Mouse (Mus musculus) CH12.LX (cell line): ENCODE data around the gene Tubb5. TPM values are rescaled to one million over a fixed set of nuclear protein-coding genes. Genes with fewer than 3 reads are reported as not detected.

ENCODE experiments used
- DNase-seq: peaks from one replicate; pipeline ENCODE4 v3.0.0-alpha.2; 2013; ENCODE audit errors: extremely low read depth
- H3K27ac ChIP-seq: 2 replicates; pipeline ENCODE4 v1.5.1; 2012; ENCODE audit warnings: low read depth, mild to moderate bottlenecking, control low read depth, moderate library complexity; ENCODE audit not compliant: insufficient read depth
- H3K27me3 ChIP-seq: replicated peaks from 2 replicates; pipeline ENCODE3; 2012; ENCODE audit warnings: inconsistent platforms
- H3K36me3 ChIP-seq, 2 experiments: replicated peaks in 1 of 2; 2 replicates each; pipeline versions ENCODE3 to v1.6.1; 2012; ENCODE audit warnings: inconsistent platforms in 1 of 2, low read length in 1 of 2, mild to moderate bottlenecking in 1 of 2, mixed read lengths in 1 of 2, moderate library complexity in 1 of 2; ENCODE audit not compliant: control insufficient read depth in 1 of 2, insufficient read depth in 1 of 2
- H3K4me1 ChIP-seq, 2 experiments: 2 replicates each; pipeline ENCODE4 v1.6.1; 2012; ENCODE audit warnings: inconsistent platforms in 1 of 2, moderate library complexity in 1 of 2; ENCODE audit not compliant: insufficient read depth in 2 of 2, control insufficient read depth in 1 of 2
- H3K4me2 ChIP-seq: 2 replicates; pipeline ENCODE4 v1.6.1; 2012; ENCODE audit warnings: low read depth, mild to moderate bottlenecking, control low read depth; ENCODE audit not compliant: poor library complexity, insufficient read depth, severe bottlenecking
- H3K4me3 ChIP-seq, 3 experiments: fragments of 150-350 bp in 1 of 3; sonication (generic) in 1 of 3; replicated peaks in 1 of 3; 2 replicates each; pipeline versions ENCODE3 to v1.5.1; 2011 to 2012; ENCODE audit warnings: low read depth in 2 of 3, low read length in 2 of 3, mild to moderate bottlenecking in 2 of 3, moderate library complexity in 2 of 3, control low read depth in 1 of 3, improper control_type of control experiment in 1 of 3, inconsistent platforms in 1 of 3, mixed read lengths in 1 of 3; ENCODE audit not compliant: poor library complexity in 1 of 3
- H3K79me2 ChIP-seq: replicated peaks from 2 replicates; pipeline ENCODE4 v1.6.1; 2012; ENCODE audit warnings: mild to moderate bottlenecking, moderate library complexity; ENCODE audit not compliant: control insufficient read depth, poor library complexity, insufficient read depth, severe bottlenecking; ENCODE audit errors: extremely low read depth
- H3K9ac ChIP-seq: 2 replicates; pipeline ENCODE4 v1.6.1; 2012; ENCODE audit warnings: low read depth, mild to moderate bottlenecking, control low read depth, moderate library complexity; ENCODE audit not compliant: insufficient read depth
- H3K9me3 ChIP-seq: replicated peaks from 2 replicates; pipeline ENCODE3; 2012; ENCODE audit warnings: low read length, inconsistent platforms, mixed read lengths
- BHLHE40 ChIP-seq: IDR thresholded peaks from 2 replicates; pipeline ENCODE4 v1.6.1; 2011; ENCODE audit warnings: mild to moderate bottlenecking, low read depth, low read length, improper control_type of control experiment
- CTCF ChIP-seq, 2 experiments: IDR thresholded peaks in 1 of 2; conservative IDR thresholded peaks in 1 of 2; 2 replicates each; pipeline ENCODE4 v1.5.1; 2011 to 2012; ENCODE audit warnings: low read depth in 2 of 2, low read length in 2 of 2, improper control_type of control experiment in 1 of 2, inconsistent platforms in 1 of 2, mild to moderate bottlenecking in 1 of 2, moderate library complexity in 1 of 2
- EP300 ChIP-seq: IDR thresholded peaks from 2 replicates; pipeline ENCODE4 v1.6.1; 2011; ENCODE audit warnings: low read length, improper control_type of control experiment
- ETS1 ChIP-seq: conservative IDR thresholded peaks from 2 replicates; pipeline ENCODE4 v1.6.1; 2012; ENCODE audit warnings: low read depth, mild to moderate bottlenecking, inconsistent platforms, low read length, improper control_type of control experiment, moderate library complexity
- IRF4 ChIP-seq: IDR thresholded peaks from 2 replicates; pipeline ENCODE4 v1.6.1; 2014; ENCODE audit warnings: low read depth, mild to moderate bottlenecking, inconsistent platforms, low read length, improper control_type of control experiment
- JUND ChIP-seq: conservative IDR thresholded peaks from 2 replicates; pipeline ENCODE4 v1.6.1; 2011; ENCODE audit warnings: low read depth, low read length, improper control_type of control experiment
- KAT2A ChIP-seq: IDR thresholded peaks from 2 replicates; pipeline ENCODE4 v1.6.1; 2012; ENCODE audit warnings: low read length, improper control_type of control experiment, inconsistent platforms; ENCODE audit not compliant: insufficient replicate concordance
- MAZ ChIP-seq: IDR thresholded peaks from 2 replicates; pipeline ENCODE4 v1.6.1; 2012; ENCODE audit warnings: low read depth, mild to moderate bottlenecking, inconsistent platforms, low read length, improper control_type of control experiment, moderate library complexity
- MEF2A ChIP-seq: IDR thresholded peaks from 2 replicates; pipeline ENCODE4 v1.6.1; 2014; ENCODE audit warnings: low read depth, mild to moderate bottlenecking, inconsistent platforms, low read length, improper control_type of control experiment, borderline replicate concordance
- MXI1 ChIP-seq: IDR thresholded peaks from 2 replicates; pipeline ENCODE4 v1.6.1; 2011; ENCODE audit warnings: mild to moderate bottlenecking, low read depth, low read length, improper control_type of control experiment
- MYC ChIP-seq: IDR thresholded peaks from 2 replicates; pipeline ENCODE4 v1.6.1; 2011; ENCODE audit warnings: low read depth, mild to moderate bottlenecking, improper control_type of control experiment, low read length
- PAX5 ChIP-seq: IDR thresholded peaks from 2 replicates; pipeline ENCODE4 v1.6.1; 2012; ENCODE audit warnings: low read length, inconsistent platforms, mixed read lengths
- POLR2AphosphoS2 ChIP-seq: IDR thresholded peaks from 2 replicates; pipeline ENCODE4 v1.6.1; 2011; ENCODE audit warnings: low read depth, low read length, improper control_type of control experiment
- RCOR1 ChIP-seq: conservative IDR thresholded peaks from 2 replicates; pipeline ENCODE4 v1.6.1; 2012; ENCODE audit warnings: low read depth, mild to moderate bottlenecking, inconsistent platforms, low read length, improper control_type of control experiment
- SIN3A ChIP-seq: IDR thresholded peaks from 2 replicates; pipeline ENCODE4 v1.6.1; 2012; ENCODE audit warnings: low read length, improper control_type of control experiment, inconsistent platforms
- UBTF ChIP-seq: IDR thresholded peaks from 2 replicates; pipeline ENCODE4 v1.6.1; 2012; ENCODE audit warnings: low read depth, mild to moderate bottlenecking, inconsistent platforms, low read length, improper control_type of control experiment, moderate library complexity
- USF1 ChIP-seq: IDR thresholded peaks from 2 replicates; pipeline ENCODE4 v1.6.1; 2014; ENCODE audit warnings: low read depth, mild to moderate bottlenecking, inconsistent platforms, low read length, improper control_type of control experiment
- USF2 ChIP-seq: conservative IDR thresholded peaks from 2 replicates; pipeline ENCODE4 v1.6.1; 2011; ENCODE audit warnings: low read depth, low read length, improper control_type of control experiment
- ZC3H11A ChIP-seq: IDR thresholded peaks from 2 replicates; pipeline ENCODE4 v1.6.1; 2012; ENCODE audit warnings: low read depth, mild to moderate bottlenecking, inconsistent platforms, low read length, improper control_type of control experiment
- ZKSCAN1 ChIP-seq: IDR thresholded peaks from 2 replicates; pipeline ENCODE4 v1.6.1; 2012; ENCODE audit warnings: low read depth, inconsistent platforms, low read length, improper control_type of control experiment, borderline replicate concordance
- dilution Hi-C: fragments of 300-500 bp; cut with MboI; formaldehyde crosslinking; loops from 2 replicates; pipeline ENCODE4 v1.14.3; 2020; ENCODE audit warnings: low sequenced_read_pairs; ENCODE audit not compliant: extremely low pct_unique_long_range_greater_than_20kb, extremely low pct_ligation_motif_present
- in situ Hi-C: fragments of 300-500 bp; cut with MboI; formaldehyde crosslinking; loops from 3 replicates; pipeline ENCODE4 v1.14.3; 2019; ENCODE audit warnings: low sequenced_read_pairs, low pct_ligation_motif_present, low pct_unique_long_range_greater_than_20kb, mixed read lengths
- polyA plus RNA-seq: library from polyadenylated mRNA; unstranded; fragments of >175 nt; gene quantifications from 2 replicates; pipeline ENCODE4 v1.2.1, GENCODE M21; 2012; ENCODE audit warnings: low read depth; ENCODE audit not compliant: insufficient read length
- total RNA-seq, 2 experiments: library from RNA; depleted of rRNA; stranded (reverse); fragments of 300-350 nt in 1 of 2; fragments of >200 nt in 1 of 2; gene quantifications; 2 replicates each; pipeline ENCODE4 v1.2.3; 2012 to 2014

The Tubb5 gene
- total and polyA plus RNA-seq, 3 experiments, result 1,014 to 1,121 (median 1,053) TPM

GRCm38 (mm10) chr17:35817226-35817625, 20.9 kb downstream of the Tubb5 start:
- Histone ChIP-seq H3K4me2 (no peak overlapping the region), H3K9ac (no peak overlapping the region), H3K4me3 (no peak overlapping the region)
- DNase-seq, result no peak
- in situ Hi-C loops, result no loop called here
- TF ChIP-seq IRF4 (no peak), ETS1 (no peak), BHLHE40 (no peak), MYC (no peak)
- TF ChIP-seq, all 38 proteins: peak for 0
- Histone ChIP-seq H3K27ac (no peak overlapping the region), H3K36me3 (no peaks in the 10 kb centered on the region), H3K27me3 (no peaks in the 10 kb centered on the region), H3K9me3 (no peaks in the 10 kb centered on the region), H3K4me1 (peaks cover 22 to 44% of the 10 kb centered on the region in 2 experiments), H3K79me2 (peaks cover 5% of the 10 kb centered on the region; the same call in 1 of the 2 replicates)
- dilution Hi-C loops, result no loop called here

GRCm38 (mm10) chr17:35816686-35817085, 21.4 kb downstream of the Tubb5 start:
- DNase-seq, result no peak
- Histone ChIP-seq H3K4me2 (no peak overlapping the region), H3K4me3 (no peak overlapping the region), H3K4me1 (peaks cover 25 to 48% of the 10 kb centered on the region in 2 experiments), H3K9ac (no peak overlapping the region), H3K27me3 (no peaks in the 10 kb centered on the region), H3K79me2 (0 out of 2 replicates have a peak, but pooled peaks cover 1% of the 10 kb centered on the region), H3K36me3 (no peaks in the 10 kb centered on the region)
- in situ Hi-C loops, result no loop called here
- dilution Hi-C loops, result no loop called here
- no peak for TF ChIP-seq UBTF
- TF ChIP-seq JUND, result no peak
- no peak for TF ChIP-seq RCOR1
- TF ChIP-seq MAZ, result no peak
- no peak for TF ChIP-seq ZC3H11A
- TF ChIP-seq POLR2AphosphoS2, result no peak
- TF ChIP-seq, all 38 proteins: peak for 0
- Histone ChIP-seq H3K9me3 (no peaks in the 10 kb centered on the region), H3K27ac (no peak overlapping the region)

- H3K36me3 ChIP-seq, result no peaks in the 10 kb centered on the region
- H3K4me1 ChIP-seq, result peaks cover 25 to 42% of the 10 kb centered on the region in 2 experiments
- DNase-seq, result no peak
- no peak overlapping the region for H3K4me2 ChIP-seq
- no peaks in the 10 kb centered on the region for H3K9me3 ChIP-seq
- H3K9ac ChIP-seq, result no peak overlapping the region
- no peaks in the 10 kb centered on the region for H3K27me3 ChIP-seq
- H3K79me2 ChIP-seq, result no peaks in the 10 kb centered on the region
- no peak overlapping the region for H3K27ac ChIP-seq
- no peak overlapping the region for H3K4me3 ChIP-seq
- dilution Hi-C loops, result no loop called here
- TF ChIP-seq USF2 (no peak), UBTF (no peak), SIN3A (no peak), USF1 (no peak), RCOR1 (no peak), PAX5 (no peak), EP300 (no peak), CTCF (conservative IDR thresholded peaks at IDR 0.05 in 1 of 2, IDR thresholded peaks at IDR 0.05 in 1 of 2; ENCODE audit: low read depth in 2 of 2, low read length in 2 of 2) (no peak), KAT2A (no peak), MEF2A (no peak), MXI1 (no peak), ZKSCAN1 (no peak)
- in situ Hi-C loops, result no loop called here
Observed at GRCm38 (mm10) chr17:35815836-35816235, 22.3 kb downstream of the Tubb5 start.
